Comparison of ENCODE assay signal across 23 mouse cellular contexts in genomic region chr1:177262926-177263325, GRCm38 (mm10).
"Had no signal": no experiment of that assay in that cellular context is flagged by ENCODE, and none has a peak within 500 bp of the region (broad histone marks: within the 10 kb centered on the region; RNA-seq: fewer than 3 reads in every experiment).

No protein-coding gene starts in this region.

- DNase-seq: gastrocnemius, adult 2 months; gastrocnemius, postnatal 10 days; gastrocnemius, postnatal 25 days; heart, adult 18-20 months; heart, postnatal 10 days; kidney, adult 11 months; kidney, adult 2 months; kidney, adult 9 months; kidney, postnatal 14 days; kidney, postnatal 36 days; layer of hippocampus, adult 9-11 months; left cerebral cortex, postnatal 4 days had no signal

- H3K4me3 ChIP-seq: gastrocnemius, adult 2 months; heart, embryonic 10.5 days; heart, embryonic 12.5 days; hindbrain, embryonic 13.5 days; hindbrain, embryonic 15.5 days; kidney, embryonic 15.5 days; left cerebral cortex, adult 2 months; limb, embryonic 13.5 days; limb, embryonic 15.5 days had no signal

- H3K9me3 ChIP-seq: heart, embryonic 10.5 days; heart, embryonic 12.5 days; hindbrain, embryonic 13.5 days; hindbrain, embryonic 15.5 days; kidney, embryonic 15.5 days; limb, embryonic 13.5 days; limb, embryonic 15.5 days had no signal

- H3K4me2 ChIP-seq: heart, embryonic 12.5 days; hindbrain, embryonic 13.5 days; hindbrain, embryonic 15.5 days; kidney, embryonic 15.5 days; limb, embryonic 13.5 days; limb, embryonic 15.5 days had no signal

- H3K27ac ChIP-seq: gastrocnemius, adult 2 months; heart, embryonic 10.5 days; hindbrain, embryonic 13.5 days; hindbrain, embryonic 15.5 days; hindbrain, postnatal 0 days; kidney, embryonic 15.5 days; kidney, postnatal 0 days; left cerebral cortex, adult 2 months; limb, embryonic 13.5 days; limb, embryonic 15.5 days had no signal

- H3K36me3 ChIP-seq: heart, embryonic 10.5 days; heart, embryonic 12.5 days; hindbrain, embryonic 13.5 days; hindbrain, embryonic 15.5 days; kidney, embryonic 15.5 days; limb, embryonic 13.5 days; limb, embryonic 15.5 days had no signal

- H3K27me3 ChIP-seq: heart, embryonic 12.5 days; hindbrain, embryonic 13.5 days; hindbrain, embryonic 15.5 days; kidney, embryonic 15.5 days; limb, embryonic 13.5 days; limb, embryonic 15.5 days had no signal

- ATAC-seq: hindbrain, postnatal 0 days; intestine, embryonic 16.5 days had no signal

- H3K9ac ChIP-seq: heart, embryonic 12.5 days; hindbrain, embryonic 13.5 days; hindbrain, embryonic 15.5 days; kidney, embryonic 15.5 days; limb, embryonic 13.5 days; limb, embryonic 15.5 days had no signal
